Mouse (Mus musculus) hindbrain, embryonic 14.5 days (tissue): ENCODE data around the gene Atxn1. TPM values are rescaled to one million over a fixed set of nuclear protein-coding genes. Genes with fewer than 3 reads are reported as not detected.

Experiments used
- ATAC-seq: fragments of 200-750 bp; cut with Nextera tagmentation; 2 replicates; pipeline ENCODE4 v1.8.0; 2017; ENCODE audit warnings: moderate number of reproducible peaks, mild to moderate bottlenecking, moderate TSS enrichment, moderate library complexity; ENCODE audit not compliant: low FRiP score
- DNase-seq: peaks from one replicate; pipeline ENCODE4 v3.0.0-alpha.2; 2015; ENCODE audit warnings: low spot score
- H3K27ac ChIP-seq: fragments of 300-500 bp; sonication (generic); 2 replicates; pipeline ENCODE4 v1.5.1; 2014; ENCODE audit warnings: mild to moderate bottlenecking, moderate library complexity
- H3K27me3 ChIP-seq: fragments of 300-500 bp; sonication (generic); 2 replicates; pipeline ENCODE4 v1.6.1; 2014; ENCODE audit warnings: mild to moderate bottlenecking, low read length, mixed read lengths; ENCODE audit not compliant: control insufficient read depth, insufficient read depth
- H3K36me3 ChIP-seq: fragments of 300-500 bp; sonication (generic); replicated peaks from 2 replicates; pipeline ENCODE4 v1.6.1; 2014; ENCODE audit not compliant: control insufficient read depth, insufficient read depth
- H3K4me1 ChIP-seq: fragments of 300-500 bp; sonication (generic); replicated peaks from 2 replicates; pipeline ENCODE4 v1.6.1; 2014; ENCODE audit warnings: antibody characterized with exemption, low read length, mixed read lengths; ENCODE audit not compliant: control insufficient read depth, insufficient read depth
- H3K4me2 ChIP-seq: fragments of 300-500 bp; sonication (generic); replicated peaks from 2 replicates; pipeline ENCODE4 v1.6.1; 2014; ENCODE audit warnings: mild to moderate bottlenecking, moderate library complexity
- H3K4me3 ChIP-seq: fragments of 300-500 bp; sonication (generic); replicated peaks from 2 replicates; pipeline ENCODE4 v1.5.1; 2014; ENCODE audit warnings: mild to moderate bottlenecking, low read length
- H3K9ac ChIP-seq: fragments of 300-500 bp; sonication (generic); 2 replicates; pipeline ENCODE4 v1.6.1; 2014
- H3K9me3 ChIP-seq: fragments of 300-500 bp; sonication (generic); 2 replicates; pipeline ENCODE4 v1.6.1; 2016; ENCODE audit warnings: low read length; ENCODE audit not compliant: control insufficient read depth
- WGBS: fragments of 180-500 bp; shearing (Covaris S2); extraction: QIAGEN DNeasy Blood & Tissue Kit; methylation state at CpG from one replicate; pipeline ENCODE4 v1.1.7; 2014; 5-methylcytosine and 5-hydroxymethylcytosine counted together
- polyA plus RNA-seq: library from polyadenylated mRNA; unstranded; fragments of >200 nt; fragmentation: Nextera tagmentation; extraction: Ambion mirVana; gene quantifications from 2 replicates; pipeline ENCODE4 v1.2.1, GENCODE M21; 2014

Atxn1 gene
- polyA plus RNA-seq, 1 experiment from 2014 or later, result 8.1 TPM

DNA sequence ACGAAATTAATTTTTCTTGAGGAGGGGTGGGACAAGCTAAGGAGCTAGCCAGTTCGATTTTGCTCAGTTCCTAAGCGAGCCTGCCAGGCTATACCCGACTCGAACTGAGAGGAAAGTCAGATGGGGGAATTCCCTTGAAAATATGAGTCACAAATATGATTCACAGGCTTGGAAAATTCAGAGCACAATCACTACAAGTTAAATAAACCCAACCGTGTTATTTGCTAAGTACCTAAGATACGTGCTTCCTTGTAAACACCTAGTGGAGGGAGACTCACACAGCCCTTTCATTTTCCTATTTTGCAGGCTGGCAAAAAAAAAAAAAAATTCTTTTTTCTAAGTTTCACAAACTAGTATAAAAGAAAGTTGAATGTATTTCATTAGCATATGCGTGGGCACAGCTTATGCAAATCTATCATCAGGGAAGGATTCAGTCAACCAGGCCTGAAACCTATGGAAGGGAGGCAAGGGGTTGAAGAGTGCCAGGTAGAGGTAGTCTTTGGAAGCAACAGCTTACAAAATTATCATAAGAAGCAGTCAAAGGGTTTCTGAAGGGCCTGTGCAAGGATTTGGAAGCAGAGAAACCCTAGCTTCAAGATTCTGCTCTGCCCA is 127.1 kb downstream of the Atxn1 start:
- no peak for ATAC-seq
- DNase-seq, result no peak
- no peaks in the 10 kb centered on the region for H3K36me3 ChIP-seq
- WGBS, result 92% methylated on average over 8 of the region's 8 CpGs
- no peaks in the 10 kb centered on the region for H3K27me3 ChIP-seq
- H3K9ac ChIP-seq, result no peak overlapping the region
- no peak overlapping the region for H3K4me3 ChIP-seq
- no peak overlapping the region for H3K4me2 ChIP-seq
- no peaks in the 10 kb centered on the region; the same call in 1 of the 2 replicates for H3K4me1 ChIP-seq
- H3K9me3 ChIP-seq, result no peaks in the 10 kb centered on the region
- H3K27ac ChIP-seq, result no peak overlapping the region

DNA sequence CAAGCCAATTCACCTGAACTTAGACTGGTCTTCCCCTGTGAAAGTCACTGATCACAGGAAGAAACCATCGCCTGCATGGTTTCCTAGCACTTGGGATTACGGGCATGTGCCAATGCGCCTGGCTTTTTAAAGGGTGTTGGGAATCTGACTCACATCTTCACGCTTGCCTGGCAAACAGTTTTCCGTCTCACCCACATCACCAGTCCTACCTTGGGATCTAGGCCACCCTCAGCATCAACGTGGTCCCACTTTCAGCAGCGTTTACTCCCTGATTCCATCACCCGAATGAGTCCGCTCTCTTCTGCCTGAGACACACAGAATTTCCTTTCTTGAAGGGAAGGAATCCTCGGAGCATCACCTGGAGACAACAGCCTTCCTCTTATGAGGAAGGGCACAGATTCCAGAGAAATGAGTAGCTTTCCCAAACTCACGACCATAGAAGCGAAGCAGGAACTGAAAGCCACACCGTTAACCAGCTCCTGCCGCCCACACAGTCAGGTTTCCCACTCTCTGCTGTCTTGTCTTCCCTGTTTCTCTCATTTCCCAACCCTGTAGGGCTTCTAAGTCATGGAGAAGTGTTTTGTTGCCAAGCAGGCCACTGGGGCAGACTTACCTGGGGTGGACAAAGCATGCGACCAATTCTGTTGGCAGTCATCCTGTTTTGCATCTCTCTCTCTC is 128.3 kb downstream of the Atxn1 start:
- ATAC-seq, result no peak
- Histone ChIP-seq H3K4me2 (no peak overlapping the region), H3K27ac (no peak overlapping the region), H3K9me3 (no peaks in the 10 kb centered on the region), H3K4me3 (no peak overlapping the region), H3K27me3 (no peaks in the 10 kb centered on the region), H3K9ac (no peak overlapping the region), H3K36me3 (no peaks in the 10 kb centered on the region), H3K4me1 (no peaks in the 10 kb centered on the region; the same call in 1 of the 2 replicates)
- WGBS, result 93% methylated on average over 15 of the region's 15 CpGs
- DNase-seq, result no peak

DNA sequence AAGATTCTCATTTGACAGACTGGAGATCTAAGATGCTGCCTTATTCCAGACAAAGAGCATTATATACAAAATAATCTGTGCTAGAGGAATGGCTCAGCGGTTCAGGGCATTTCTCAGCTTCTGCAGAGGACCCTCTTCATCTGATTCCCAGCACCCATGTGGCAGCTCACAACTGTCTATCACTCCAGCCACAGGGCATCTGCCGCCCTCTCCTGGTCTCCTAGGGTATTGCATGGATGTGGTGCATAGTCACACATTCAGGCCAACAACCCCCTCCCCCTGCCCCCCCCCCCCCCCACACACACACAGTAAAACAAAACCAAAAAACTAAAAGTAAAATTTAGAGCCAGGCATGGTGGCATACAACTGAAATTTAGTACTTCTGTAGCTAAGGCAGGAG is 130.5 kb downstream of the Atxn1 start:
- H3K9ac ChIP-seq, result no peak overlapping the region
- H3K27ac ChIP-seq, result no peak overlapping the region
- H3K36me3 ChIP-seq, result no peaks in the 10 kb centered on the region
- H3K4me1 ChIP-seq, result no peaks in the 10 kb centered on the region; the same call in 1 of the 2 replicates
- no peaks in the 10 kb centered on the region for H3K9me3 ChIP-seq
- DNase-seq (no peak), ATAC-seq (no peak)
- WGBS, result 93% methylated on average over 2 of the region's 2 CpGs
- H3K27me3 ChIP-seq, result no peaks in the 10 kb centered on the region
- no peak overlapping the region for H3K4me2 ChIP-seq
- no peak overlapping the region for H3K4me3 ChIP-seq

DNA sequence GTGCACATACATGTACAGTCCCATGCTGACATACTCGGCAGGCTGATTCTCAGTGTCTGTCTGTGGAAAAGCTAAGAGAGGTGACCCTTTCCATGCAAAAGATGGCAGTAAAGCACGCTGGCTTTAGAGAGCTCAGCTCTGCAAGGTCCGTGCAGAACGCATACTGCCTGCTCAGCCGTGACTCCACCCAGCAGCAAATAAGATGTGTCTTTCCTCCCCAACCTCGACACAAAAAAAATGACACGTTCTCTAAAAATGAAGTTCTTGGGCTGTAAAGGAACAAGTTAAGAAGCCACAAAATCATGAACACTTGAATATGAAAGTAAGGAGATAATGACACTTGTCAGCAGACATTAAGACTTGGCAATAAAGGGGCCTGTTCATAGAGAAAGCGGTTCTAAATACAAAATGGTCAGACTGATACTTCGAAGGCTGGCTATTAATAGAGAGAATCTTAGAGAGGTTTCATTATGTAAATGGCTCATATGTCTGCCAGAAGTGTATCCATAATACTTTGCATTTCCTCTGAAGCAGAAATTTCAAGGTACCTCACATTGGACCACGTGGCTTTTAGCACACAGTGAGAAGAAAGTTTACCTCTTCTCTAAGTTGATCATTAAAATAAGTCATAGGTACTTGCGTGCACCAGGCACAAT is 132.0 kb downstream of the Atxn1 start:
- H3K4me3 ChIP-seq, result no peak overlapping the region
- no peak for DNase-seq
- H3K9me3 ChIP-seq, result no peaks in the 10 kb centered on the region
- ATAC-seq, result no peak
- H3K9ac ChIP-seq, result no peak overlapping the region
- no peaks in the 10 kb centered on the region for H3K27me3 ChIP-seq
- no peaks in the 10 kb centered on the region for H3K36me3 ChIP-seq
- 84% methylated on average over 11 of the region's 11 CpGs for WGBS
- no peak overlapping the region for H3K27ac ChIP-seq
- peaks cover under 1% of the 10 kb centered on the region; the same call in 1 of the 2 replicates for H3K4me1 ChIP-seq
- no peak overlapping the region for H3K4me2 ChIP-seq

DNA sequence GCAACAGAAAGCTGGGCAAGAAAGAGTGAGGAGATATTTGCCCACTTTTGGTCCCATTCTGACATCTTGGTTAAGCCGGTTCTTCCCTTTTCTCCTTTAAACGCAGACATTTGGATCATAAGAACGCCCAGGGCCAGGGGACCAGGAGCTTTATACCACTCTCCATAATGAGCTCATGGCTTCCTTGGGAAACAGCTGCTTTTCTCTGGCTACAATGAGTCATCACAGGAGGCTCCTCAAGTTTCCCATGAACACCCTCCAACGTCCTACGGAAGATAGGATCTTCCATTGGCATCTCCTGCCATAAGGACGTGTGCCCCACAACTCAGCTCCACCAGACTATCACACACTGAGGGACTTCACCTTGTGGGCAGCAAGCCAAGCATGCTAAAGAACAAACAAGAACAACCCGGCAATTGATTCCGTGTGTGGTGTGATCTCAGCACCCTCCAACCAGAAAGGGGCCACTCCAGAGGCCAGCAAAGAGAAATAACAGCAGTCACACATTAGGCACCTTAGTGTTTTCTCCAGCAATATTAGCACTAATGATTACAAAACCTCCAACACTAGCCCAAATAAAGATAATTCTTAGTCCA is 135.4 kb downstream of the Atxn1 start:
- WGBS, result 90% methylated on average over 8 of the region's 8 CpGs
- no peak for ATAC-seq
- H3K9me3 ChIP-seq, result no peaks in the 10 kb centered on the region
- no peak overlapping the region for H3K4me3 ChIP-seq
- H3K27me3 ChIP-seq, result no peaks in the 10 kb centered on the region
- H3K36me3 ChIP-seq, result no peaks in the 10 kb centered on the region
- no peak overlapping the region for H3K27ac ChIP-seq
- H3K4me2 ChIP-seq, result no peak overlapping the region
- H3K4me1 ChIP-seq, result 0 out of 2 replicates have a peak, but pooled peaks cover 8% of the 10 kb centered on the region
- H3K9ac ChIP-seq, result no peak overlapping the region
- no peak for DNase-seq

DNA sequence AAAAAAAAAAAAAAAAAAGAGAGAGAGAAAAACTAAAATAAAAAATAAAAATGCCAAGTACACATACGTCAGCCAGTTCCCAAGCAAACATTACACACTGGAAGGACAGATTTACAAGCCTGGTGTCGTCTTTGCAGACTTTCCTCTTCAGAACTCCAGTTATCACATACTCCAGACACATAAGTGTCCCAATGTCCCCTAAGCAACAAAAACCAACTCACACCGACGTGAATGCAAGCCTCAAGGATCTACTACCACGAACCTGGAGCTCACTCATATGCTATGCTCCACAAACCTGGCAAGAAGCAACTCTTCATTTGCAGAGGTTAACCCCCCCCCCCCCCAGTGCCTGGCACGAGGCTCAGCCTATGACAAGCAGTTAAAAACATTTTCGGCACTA is 136.8 kb downstream of the Atxn1 start:
- Histone ChIP-seq H3K27ac (no peak overlapping the region), H3K4me3 (no peak overlapping the region), H3K9me3 (no peaks in the 10 kb centered on the region), H3K4me2 (no peak overlapping the region), H3K36me3 (no peaks in the 10 kb centered on the region), H3K9ac (no peak overlapping the region), H3K27me3 (no peaks in the 10 kb centered on the region), H3K4me1 (0 out of 2 replicates have a peak, but pooled peaks cover 8% of the 10 kb centered on the region)
- DNase-seq, result no peak
- 81% methylated on average over 7 of the region's 7 CpGs for WGBS
- no peak for ATAC-seq

DNA sequence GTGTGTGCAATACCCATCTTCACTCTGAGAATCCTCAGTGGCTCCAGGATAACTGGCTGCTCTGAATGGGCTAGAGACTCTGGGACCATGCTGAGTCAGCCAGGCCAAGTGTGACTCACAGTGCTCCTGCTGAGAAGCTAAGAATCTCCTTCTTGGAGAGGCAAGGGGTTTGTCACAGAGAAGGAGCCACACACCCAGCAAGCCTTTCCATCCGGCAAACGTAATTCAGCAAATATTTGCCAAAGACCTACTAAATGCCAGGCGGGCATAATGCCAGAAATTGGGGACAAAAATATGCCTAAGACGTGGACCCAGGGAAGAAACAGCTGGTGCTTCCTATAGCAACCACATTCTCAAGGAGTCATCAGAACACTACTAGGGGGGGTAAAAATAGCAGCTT is 137.2 kb downstream of the Atxn1 start:
- Histone ChIP-seq H3K36me3 (no peaks in the 10 kb centered on the region), H3K27me3 (no peaks in the 10 kb centered on the region), H3K9ac (no peak overlapping the region), H3K4me2 (no peak overlapping the region), H3K27ac (no peak overlapping the region), H3K4me3 (no peak overlapping the region), H3K4me1 (0 out of 2 replicates have a peak, but pooled peaks cover 8% of the 10 kb centered on the region), H3K9me3 (no peaks in the 10 kb centered on the region)
- DNase-seq, result no peak
- WGBS, result 55% methylated on average over 4 of the region's 4 CpGs
- ATAC-seq, result no peak

DNA sequence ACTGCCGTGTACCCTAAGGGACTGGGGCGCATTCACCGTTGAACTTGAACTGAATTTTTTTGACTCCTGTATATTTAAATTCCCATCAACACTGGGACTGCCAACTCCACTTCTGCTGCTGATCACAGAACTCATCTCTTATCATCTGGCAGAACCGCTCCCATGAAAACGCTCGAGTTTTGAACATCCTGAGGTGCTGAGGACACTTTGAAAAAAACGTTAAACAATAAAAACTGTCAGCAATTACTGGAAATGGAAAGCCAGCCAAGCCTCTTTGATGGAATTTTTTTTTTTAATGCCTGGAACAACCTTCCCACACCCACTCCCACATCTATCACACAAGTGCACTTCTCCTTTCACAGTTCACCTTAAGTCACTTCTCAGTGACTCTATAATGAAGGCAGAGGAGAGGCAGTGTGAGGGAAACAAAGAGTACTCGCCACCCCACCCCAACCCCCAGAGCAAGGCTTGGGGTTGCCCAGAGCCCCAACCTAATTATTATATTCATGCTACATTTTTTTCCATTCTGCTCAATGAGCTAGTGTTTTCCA is 137.7 kb downstream of the Atxn1 start:
- Histone ChIP-seq H3K4me3 (no peak overlapping the region), H3K9me3 (no peaks in the 10 kb centered on the region), H3K4me1 (0 out of 2 replicates have a peak, but pooled peaks cover 8% of the 10 kb centered on the region), H3K27me3 (no peaks in the 10 kb centered on the region), H3K4me2 (no peak overlapping the region), H3K27ac (no peak overlapping the region), H3K36me3 (no peaks in the 10 kb centered on the region), H3K9ac (no peak overlapping the region)
- DNase-seq (no peak), ATAC-seq (no peak)
- 85% methylated on average over 8 of the region's 8 CpGs for WGBS

DNA sequence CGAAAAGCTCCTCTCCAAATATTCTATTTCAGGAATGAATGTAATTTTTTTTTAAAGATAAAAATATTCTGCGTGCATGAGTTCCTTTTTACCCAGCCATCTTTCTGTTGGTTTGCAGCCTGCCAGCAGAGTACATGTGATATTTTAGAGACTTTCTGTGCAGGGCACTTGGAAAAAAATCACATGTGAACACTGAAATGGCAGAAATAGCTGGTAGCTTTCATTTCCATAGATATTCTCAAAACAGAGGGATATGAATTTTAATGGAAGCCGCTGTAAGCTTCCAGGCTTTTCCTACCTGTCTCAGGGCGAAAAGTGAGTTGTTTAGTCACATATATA is 142.3 kb downstream of the Atxn1 start:
- H3K36me3 ChIP-seq, result no peaks in the 10 kb centered on the region
- no peaks in the 10 kb centered on the region for H3K27me3 ChIP-seq
- DNase-seq (no peak), ATAC-seq (no peak)
- H3K9ac ChIP-seq, result no peak overlapping the region
- H3K9me3 ChIP-seq, result no peaks in the 10 kb centered on the region
- H3K4me3 ChIP-seq, result no peak overlapping the region
- no peak overlapping the region for H3K4me2 ChIP-seq
- H3K4me1 ChIP-seq, result 0 out of 2 replicates have a peak, but pooled peaks cover 10% of the 10 kb centered on the region
- H3K27ac ChIP-seq, result no peak overlapping the region
- WGBS, result 89% methylated on average over 4 of the region's 4 CpGs
